Mouse (Mus musculus) limb, embryonic 11.5 days (tissue): ENCODE data around the gene Agpat3. TPM values are rescaled to one million over a fixed set of nuclear protein-coding genes. Genes with fewer than 3 reads are reported as not detected.

Experiments used
- ATAC-seq: fragments of 200-750 bp; cut with Nextera tagmentation; 2 replicates; pipeline ENCODE4 v1.8.0; 2017; ENCODE audit warnings: low read depth; ENCODE audit not compliant: insufficient number of reproducible peaks, low FRiP score, low TSS enrichment
- DNase-seq: peaks from one replicate; pipeline ENCODE4 v3.0.0-alpha.2; 2015; ENCODE audit warnings: low spot score
- H3K27ac ChIP-seq: fragments of 300-500 bp; sonication (generic); replicated peaks from 2 replicates; pipeline ENCODE4 v1.5.1; 2014; ENCODE audit warnings: low read depth, mild to moderate bottlenecking, low read length
- H3K27me3 ChIP-seq: fragments of 300-500 bp; sonication (generic); 2 replicates; pipeline ENCODE4 v1.6.1; 2014; ENCODE audit warnings: mild to moderate bottlenecking, low read length, mixed read lengths; ENCODE audit not compliant: control insufficient read depth, insufficient read depth
- H3K36me3 ChIP-seq: fragments of 300-500 bp; sonication (generic); 2 replicates; pipeline ENCODE4 v1.6.1; 2014; ENCODE audit warnings: mild to moderate bottlenecking, low read length, moderate library complexity, mixed read lengths; ENCODE audit not compliant: control insufficient read depth, insufficient read depth
- H3K4me1 ChIP-seq: fragments of 300-500 bp; sonication (generic); 2 replicates; pipeline ENCODE4 v1.6.1; 2014; ENCODE audit warnings: low read length, mixed read lengths; ENCODE audit not compliant: control insufficient read depth, insufficient read depth
- H3K4me2 ChIP-seq: fragments of 300-500 bp; sonication (generic); 2 replicates; pipeline ENCODE4 v1.6.1; 2014; ENCODE audit warnings: low read depth, mild to moderate bottlenecking, moderate library complexity; ENCODE audit not compliant: severe bottlenecking
- H3K4me3 ChIP-seq: fragments of 300-500 bp; sonication (generic); 2 replicates; pipeline ENCODE4 v1.5.1; 2014; ENCODE audit warnings: low read depth, low read length
- H3K9ac ChIP-seq: fragments of 300-500 bp; sonication (generic); 2 replicates; pipeline ENCODE4 v1.6.1; 2014; ENCODE audit warnings: mild to moderate bottlenecking, low read length
- H3K9me3 ChIP-seq: fragments of 300-500 bp; sonication (generic); 2 replicates; pipeline ENCODE4 v1.6.1; 2016; ENCODE audit warnings: low read length; ENCODE audit not compliant: control insufficient read depth
- WGBS: fragments of 180-500 bp; shearing (Covaris S2); extraction: QIAGEN DNeasy Blood & Tissue Kit; methylation state at CpG from one replicate; pipeline ENCODE4 v1.1.7; 2014; 5-methylcytosine and 5-hydroxymethylcytosine counted together
- polyA plus RNA-seq: library from polyadenylated mRNA; unstranded; fragments of >200 nt; fragmentation: Nextera tagmentation; extraction: Ambion mirVana; gene quantifications from 2 replicates; pipeline ENCODE4 v1.2.1, GENCODE M21; 2014

Agpat3 gene
- 37.4 and 38.0 TPM in 2 replicates for polyA plus RNA-seq

- Histone ChIP-seq H3K9ac (peak within 1 kb of the TSS; percentile 94), H3K36me3 (no peaks in the 10 kb centered on the region), H3K4me3 (peak within 1 kb of the TSS; percentile 78), H3K27ac (no peak within 1 kb of the TSS), H3K4me2 (peak within 1 kb of the TSS; percentile 93), H3K4me1 (peaks cover 16% of the 10 kb centered on the region), H3K27me3 (no peaks in the 10 kb centered on the region), H3K9me3 (no peaks in the 10 kb centered on the region)
- DNase-seq (peak; percentile 69), ATAC-seq (peak; percentile 65)
- WGBS, result 0% methylated on average over 52 of the region's 113 CpGs
These were observed at the start of gene Agpat3 for GRCm38 (mm10) chr10:78351887-78352665. Gene Agpat3, minus strand, starts transcription at chr10:78352489.

DNA sequence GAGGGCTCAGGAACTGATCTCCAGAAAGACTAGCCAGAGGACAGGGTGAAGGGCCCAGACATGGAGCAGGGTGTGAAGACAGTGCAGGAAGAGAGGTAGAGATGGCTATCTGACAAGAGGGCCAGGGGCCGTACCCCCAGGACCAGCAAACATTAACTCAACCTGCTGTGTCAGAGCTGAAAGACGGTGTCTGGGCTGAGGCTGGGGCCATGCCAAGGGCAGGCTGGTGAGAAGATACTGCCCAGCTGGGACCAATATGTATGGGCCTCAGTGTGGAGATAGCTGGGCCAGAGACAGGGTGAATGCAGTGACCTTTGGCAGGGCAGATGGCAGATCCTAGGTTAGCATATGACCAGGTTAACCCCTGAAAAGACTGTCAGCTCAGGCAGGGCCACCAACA lies 48.8 kb upstream of the Agpat3 start:
- H3K9me3 ChIP-seq, result no peaks in the 10 kb centered on the region
- ATAC-seq, result no peak
- peaks cover 47% of the 10 kb centered on the region for H3K36me3 ChIP-seq

DNA sequence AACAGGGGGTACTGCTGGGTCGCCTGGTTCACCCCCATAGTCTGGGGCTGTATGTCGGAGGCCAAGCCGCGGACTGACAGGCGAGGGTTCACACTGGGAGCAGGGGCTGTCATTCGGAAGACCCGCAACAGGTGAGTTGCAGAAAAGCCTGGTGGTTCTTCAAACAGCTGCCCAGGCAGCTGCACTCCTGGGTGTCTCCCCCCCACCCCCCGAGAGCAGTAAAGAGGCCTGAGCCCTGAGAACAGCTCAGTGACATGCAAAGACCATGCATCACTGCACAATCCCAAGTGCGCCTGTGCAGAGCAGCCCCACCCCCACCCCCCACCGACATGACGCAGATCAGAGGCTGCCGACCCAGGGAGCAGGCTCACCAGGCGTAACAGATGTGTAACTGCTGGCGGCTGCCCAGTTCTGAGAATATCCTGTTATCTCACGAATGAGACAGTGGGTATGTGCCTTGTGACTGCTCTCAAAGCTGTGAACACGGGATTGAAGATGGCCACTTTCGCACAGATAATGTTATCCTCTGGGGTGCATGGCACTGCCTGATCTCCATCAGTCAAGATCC lies 46.9 kb upstream of the Agpat3 start:
- DNase-seq (peak; percentile 38), ATAC-seq (peak; percentile 18; the same call in 1 of the 2 replicates)
- no peak overlapping the region for H3K4me2 ChIP-seq
- H3K9ac ChIP-seq, result no peak overlapping the region
- H3K27ac ChIP-seq, result no peak overlapping the region
- H3K9me3 ChIP-seq, result no peaks in the 10 kb centered on the region
- no peaks in the 10 kb centered on the region for H3K27me3 ChIP-seq
- no peaks in the 10 kb centered on the region for H3K4me1 ChIP-seq
- WGBS, result 50% methylated on average over 17 of the region's 17 CpGs
- H3K4me3 ChIP-seq, result no peak overlapping the region
- peaks cover 34% of the 10 kb centered on the region for H3K36me3 ChIP-seq

More for the DNA sequence above, 48.8 kb upstream of the Agpat3 start:
- H3K4me3 ChIP-seq, result no peak overlapping the region
- H3K4me1 ChIP-seq, result no peaks in the 10 kb centered on the region
- WGBS, result 89% methylated on average over 2 of the region's 2 CpGs
- no peak overlapping the region for H3K9ac ChIP-seq
- H3K4me2 ChIP-seq, result no peak overlapping the region
- DNase-seq, result no peak
- no peaks in the 10 kb centered on the region for H3K27me3 ChIP-seq
- no peak overlapping the region for H3K27ac ChIP-seq

DNA sequence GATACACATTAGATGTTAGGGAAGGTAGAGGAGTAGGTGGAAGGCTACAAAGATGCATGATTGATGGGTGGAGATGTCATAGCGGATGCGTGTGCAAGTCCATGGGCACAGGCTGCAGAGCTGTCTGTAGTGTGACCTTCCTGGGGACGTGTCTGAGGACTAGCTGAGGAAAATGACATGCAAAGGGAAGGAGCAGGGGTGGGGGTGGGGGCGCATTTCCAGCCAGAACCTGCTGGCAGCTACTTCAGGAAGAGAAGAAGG lies 44.3 kb upstream of the Agpat3 start:
- no peak overlapping the region for H3K4me2 ChIP-seq

GRCm38 (mm10) chr10:78395819-78396624 lies 43.7 kb upstream of the Agpat3 start:
- DNase-seq, result peak; percentile 100
- 4% methylated on average over 17 of the region's 17 CpGs for WGBS
- Histone ChIP-seq H3K9ac (no peak overlapping the region), H3K27me3 (peaks cover 11% of the 10 kb centered on the region), H3K4me1 (no peaks in the 10 kb centered on the region), H3K9me3 (no peaks in the 10 kb centered on the region), H3K36me3 (peaks cover 10% of the 10 kb centered on the region), H3K4me3 (no peak overlapping the region), H3K27ac (no peak overlapping the region; the same call in 1 of the 2 replicates), H3K4me2 (peak overlapping the region; percentile 10; the same call in 1 of the 2 replicates)
- peak; percentile 59; the same call in 1 of the 2 replicates for ATAC-seq

More for the DNA sequence above, 44.3 kb upstream of the Agpat3 start:
- Histone ChIP-seq H3K36me3 (peaks cover 15% of the 10 kb centered on the region), H3K27me3 (peaks cover 9% of the 10 kb centered on the region), H3K9me3 (no peaks in the 10 kb centered on the region), H3K9ac (no peak overlapping the region), H3K4me3 (no peak overlapping the region), H3K4me1 (no peaks in the 10 kb centered on the region), H3K27ac (no peak overlapping the region)
- DNase-seq (no peak), ATAC-seq (no peak)
- 62% methylated on average over 4 of the region's 4 CpGs for WGBS

GRCm38 (mm10) chr10:78395377-78395776 lies 43.1 kb upstream of the Agpat3 start:
- no peak overlapping the region for H3K4me3 ChIP-seq
- peaks cover 5% of the 10 kb centered on the region for H3K36me3 ChIP-seq
- ATAC-seq (no peak), DNase-seq (peak; percentile 30)
- H3K27me3 ChIP-seq, result peaks cover 16% of the 10 kb centered on the region
- H3K4me1 ChIP-seq, result 0 out of 2 replicates have a peak, but pooled peaks cover 3% of the 10 kb centered on the region
- 86% methylated on average over 3 of the region's 3 CpGs for WGBS
- H3K9ac ChIP-seq, result no peak overlapping the region
- H3K27ac ChIP-seq, result no peak overlapping the region; the same call in 1 of the 2 replicates
- no peaks in the 10 kb centered on the region for H3K9me3 ChIP-seq
- no peak overlapping the region for H3K4me2 ChIP-seq

DNA sequence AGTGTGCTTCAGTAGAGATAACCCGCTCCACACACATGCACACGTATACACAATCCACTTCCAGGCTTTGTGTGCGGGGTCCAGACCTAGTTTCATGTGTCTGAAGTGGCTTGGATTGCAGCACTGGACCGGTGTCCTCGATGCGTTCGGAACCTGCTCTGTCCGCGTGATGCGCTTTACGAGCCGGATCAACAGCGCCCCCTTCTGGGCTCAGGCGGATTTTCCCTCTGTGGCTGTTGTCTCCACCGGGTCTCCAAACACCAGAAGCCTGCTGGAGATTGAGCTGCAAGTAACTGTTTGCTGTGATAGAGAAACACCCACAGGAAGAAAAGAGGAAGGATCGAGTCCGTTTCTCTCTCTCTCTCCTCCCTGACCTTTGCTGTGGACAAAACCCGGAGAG lies 39.8 kb upstream of the Agpat3 start:
- no peaks in the 10 kb centered on the region for H3K36me3 ChIP-seq
- ATAC-seq (no peak), DNase-seq (peak; percentile 80)
- H3K27ac ChIP-seq, result no peak overlapping the region
- no peaks in the 10 kb centered on the region for H3K9me3 ChIP-seq
- 5% methylated on average over 18 of the region's 18 CpGs for WGBS
- H3K4me1 ChIP-seq, result 0 out of 2 replicates have a peak, but pooled peaks cover 3% of the 10 kb centered on the region
- no peak overlapping the region for H3K4me3 ChIP-seq
- H3K9ac ChIP-seq, result no peak overlapping the region
- peaks cover 16% of the 10 kb centered on the region for H3K27me3 ChIP-seq
- peak overlapping the region; percentile 20; the same call in 1 of the 2 replicates for H3K4me2 ChIP-seq

GRCm38 (mm10) chr10:78390982-78391470 lies 38.7 kb upstream of the Agpat3 start:
- 11% methylated on average over 4 of the region's 4 CpGs for WGBS
- DNase-seq, result no peak
- no peaks in the 10 kb centered on the region for H3K36me3 ChIP-seq
- H3K4me3 ChIP-seq, result no peak overlapping the region
- H3K4me1 ChIP-seq, result 0 out of 2 replicates have a peak, but pooled peaks cover 3% of the 10 kb centered on the region
- no peaks in the 10 kb centered on the region for H3K9me3 ChIP-seq
- H3K27ac ChIP-seq, result no peak overlapping the region
- H3K4me2 ChIP-seq, result no peak overlapping the region
- peaks cover 16% of the 10 kb centered on the region for H3K27me3 ChIP-seq
- no peak overlapping the region for H3K9ac ChIP-seq
- ATAC-seq, result no peak
